Mouse (Mus musculus): ENCODE results near the gene Ripk1.

DNA sequence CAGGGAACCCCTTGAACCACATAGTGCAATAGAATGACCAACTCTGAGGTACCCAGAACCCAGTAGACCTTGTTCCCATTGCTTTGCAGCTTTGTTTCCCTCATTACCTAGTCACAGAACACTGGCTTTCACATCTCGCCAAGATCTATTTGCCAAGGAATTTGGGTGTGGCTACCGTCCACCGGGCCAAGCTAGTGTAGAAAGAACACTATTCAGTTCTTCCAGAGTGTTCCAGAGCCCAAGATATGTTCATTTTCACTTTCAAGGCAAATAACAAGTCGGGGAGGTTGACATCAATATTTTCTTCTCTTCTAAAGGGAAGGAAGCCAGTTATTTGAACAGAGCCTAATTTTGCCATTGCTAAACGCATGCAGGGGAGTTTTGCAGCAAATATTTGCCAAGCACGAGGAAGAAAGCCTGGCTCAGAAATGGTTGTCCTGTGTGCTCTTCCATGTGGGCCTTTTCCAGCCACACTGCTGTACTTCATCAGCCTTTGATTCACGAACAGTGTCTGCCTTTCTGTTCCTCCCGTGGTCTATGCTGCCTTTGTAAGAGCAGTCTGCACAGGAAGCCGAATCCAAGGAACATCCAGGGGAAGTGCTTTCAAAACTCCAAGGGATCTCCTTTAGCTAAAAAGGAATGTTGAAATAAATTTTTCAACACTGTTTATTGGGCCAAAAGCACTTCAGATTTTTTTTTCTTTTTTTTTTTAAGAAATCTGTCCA lies 82.0 kb downstream of the Ripk1 start:
- no peak for TF ChIP-seq EP300 (IDR thresholded peaks at IDR 0.05; ENCODE audit: insufficient read depth, low read depth, low read length)
- no peak for TF ChIP-seq POLR2A (IDR thresholded peaks at IDR 0.05; ENCODE audit: insufficient read depth, low read length)
- TF ChIP-seq CTCF (IDR thresholded peaks at IDR 0.05; ENCODE audit: low read depth, low read length): no peak

Measured in ES-Bruce4 (cell line).